Mouse (Mus musculus) C2C12 (cell line): ENCODE data around the gene Itga10.

Source experiments
- CEBPB ChIP-seq: IDR thresholded peaks from one replicate; pipeline ENCODE4 v1.6.1; 2011; ENCODE audit warnings: low read depth, mild to moderate bottlenecking, control low read depth, moderate library complexity
- CTCF ChIP-seq: IDR thresholded peaks from one replicate; pipeline ENCODE4 v1.5.1; 2011; ENCODE audit not compliant: control insufficient read depth, insufficient read depth, insufficient read length
- FOSL1 ChIP-seq: IDR thresholded peaks from one replicate; pipeline ENCODE4 v1.8.0; 2011; ENCODE audit warnings: mild to moderate bottlenecking, low read length; ENCODE audit not compliant: poor library complexity, insufficient read depth, severe bottlenecking
- MAX ChIP-seq: IDR thresholded peaks from one replicate; pipeline ENCODE4 v1.6.1; 2011; ENCODE audit warnings: mild to moderate bottlenecking, control low read depth
- MYOG ChIP-seq: IDR thresholded peaks from one replicate; pipeline ENCODE4 v1.6.1; 2011; ENCODE audit not compliant: control insufficient read depth, insufficient read length; ENCODE audit errors: extremely low read depth
- USF1 ChIP-seq: IDR thresholded peaks from one replicate; pipeline ENCODE4 v1.6.1; 2011; ENCODE audit warnings: low read depth, mild to moderate bottlenecking, control low read depth, moderate library complexity

DNA sequence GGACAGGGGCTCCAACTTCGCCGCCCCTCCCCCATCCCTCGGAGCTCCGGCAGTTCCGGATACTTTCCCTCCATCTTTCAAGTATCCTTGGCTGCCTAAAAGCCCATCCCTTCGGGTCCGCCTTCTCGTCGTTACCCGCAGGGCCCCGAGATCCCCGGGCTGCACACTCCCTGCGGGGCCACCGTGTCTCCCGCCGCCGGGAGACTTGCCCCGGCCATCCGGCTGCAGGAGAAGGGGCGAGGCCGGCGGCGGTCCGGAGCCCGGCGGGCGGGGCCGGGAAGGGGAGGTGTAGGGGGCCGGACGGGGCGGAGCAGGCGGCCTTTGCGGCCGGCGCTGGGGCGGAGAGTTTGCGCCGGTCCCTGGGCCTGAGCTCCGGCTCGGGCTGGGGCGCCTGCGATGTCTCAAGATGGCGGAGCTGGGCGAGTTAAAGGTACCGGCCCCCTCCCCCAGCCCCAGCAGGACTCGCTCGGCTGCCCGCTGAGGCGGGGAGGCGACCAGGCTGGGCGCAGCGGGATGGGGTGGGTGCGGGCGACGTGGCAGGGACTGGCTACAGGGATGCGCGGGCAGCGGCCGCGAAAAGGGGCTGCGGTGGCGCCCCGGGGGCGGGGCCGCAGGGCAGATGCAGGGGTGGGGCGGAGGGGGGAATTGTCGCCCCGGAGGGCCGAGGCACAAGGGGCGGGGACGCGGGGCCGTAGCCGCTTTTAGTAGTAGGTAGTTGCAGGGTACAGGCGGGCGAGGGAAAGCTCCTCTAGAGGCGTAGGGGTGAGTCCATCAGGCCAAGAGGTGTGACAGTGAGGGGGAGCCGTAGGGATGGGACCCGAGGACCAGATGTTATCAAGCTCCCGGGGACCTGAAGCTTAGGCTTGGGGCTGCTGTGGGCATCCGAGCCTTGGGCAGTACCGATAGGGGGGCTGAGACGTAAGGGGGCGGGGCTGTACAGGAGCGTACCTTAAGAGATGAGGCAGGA lies 51.7 kb downstream of the Itga10 start:
- no peak for TF ChIP-seq CTCF
- TF ChIP-seq MYOG = no peak
- TF ChIP-seq MAX = no peak
- no peak for TF ChIP-seq USF1
- TF ChIP-seq CEBPB = no peak
- TF ChIP-seq FOSL1 = no peak
